ENCODE assay signal across 8 mouse cellular contexts in genomic region chr9:77377082-77377481, GRCm38 (mm10). TPM values are rescaled to one million over a fixed set of nuclear protein-coding genes. Genes with fewer than 3 reads are reported as not detected.
DNase-seq lines count a peak whose midpoint lies in the region; ATAC-seq and TF ChIP-seq lines count a peak whose summit lies in the region.

No protein-coding gene starts in this region.

- no peaks in the 10 kb centered on the region for H3K79me2 ChIP-seq in C2C12 (ENCODE audit: control insufficient read depth, insufficient read depth)

- no peak overlapping the region for H3ac ChIP-seq in C2C12 (ENCODE audit: control insufficient read depth, insufficient read length, low read depth)

- DNase-seq in heart, adult 18-20 months = peak; percentile 21 to 56
- DNase-seq in brain, embryonic 14.5 days (ENCODE audit: low read depth) = no peak
- DNase-seq in gastrocnemius, postnatal 10 days = peak; percentile 59
- peak; percentile 49 to 62 for DNase-seq in left cerebral cortex, adult 18-20 months (ENCODE audit: low spot score in 2 of 2)
- DNase-seq in right cerebral cortex, adult 2 months (ENCODE audit: low spot score in 2 of 2) = peak; percentile 48 to 52

- no peaks in the 10 kb centered on the region for H3K9me3 ChIP-seq in heart, embryonic 11.5 days (replicated peaks; ENCODE audit: control insufficient read depth, low read length)

- H3K27ac ChIP-seq in heart, embryonic 11.5 days (ENCODE audit: low read depth, low read length) = no peak overlapping the region

- no peaks in the 10 kb centered on the region for H3K79me3 ChIP-seq in C2C12 (ENCODE audit: low read depth)

- no peak for ATAC-seq in heart, embryonic 11.5 days (replicated peaks; ENCODE audit: insufficient number of reproducible peaks, low FRiP score, low TSS enrichment)
- no peak for ATAC-seq in erythroblast, adult 5-6 weeks (replicated peaks; ENCODE audit: low FRiP score, poor library complexity, severe bottlenecking)

- 60% methylated on average over 10 of the region's 10 CpGs for WGBS in heart, embryonic 11.5 days (ENCODE audit: insufficient replicate concordance)

- TF ChIP-seq POLR2A in brain, embryonic 14.5 days (IDR thresholded peaks at IDR 0.05; ENCODE audit: borderline replicate concordance, extremely low read depth, insufficient read depth, insufficient read length, poor library complexity, severe bottlenecking) = no peak

- H3K36me3 ChIP-seq in heart, embryonic 11.5 days (ENCODE audit: control insufficient read depth, insufficient read depth, low read length) = no peaks in the 10 kb centered on the region
- H3K36me3 ChIP-seq in C2C12 (ENCODE audit: control insufficient read depth, insufficient read depth) = no peaks in the 10 kb centered on the region

- peaks cover 5% of the 10 kb centered on the region; the same call in 1 of the 2 replicates for H3K4me1 ChIP-seq in heart, embryonic 11.5 days (ENCODE audit: control insufficient read depth, insufficient read depth, low read length)

- peak; percentile 68 for TF ChIP-seq CTCF in C2C12 (IDR thresholded peaks at IDR 0.05; ENCODE audit: control insufficient read depth, insufficient read depth, insufficient read length)
- peak; percentile 52 for TF ChIP-seq CTCF in brain, embryonic 14.5 days (IDR thresholded peaks at IDR 0.05; ENCODE audit: borderline replicate concordance, extremely low read depth, insufficient read depth, insufficient read length)

- no peak overlapping the region for H3K9ac ChIP-seq in heart, embryonic 11.5 days (ENCODE audit: low read depth, low read length)

- no peak overlapping the region for H3K4me2 ChIP-seq in heart, embryonic 11.5 days

- no peaks in the 10 kb centered on the region for H3K27me3 ChIP-seq in heart, embryonic 11.5 days (ENCODE audit: control insufficient read depth, insufficient read depth, low read length)
- H3K27me3 ChIP-seq in C2C12 (ENCODE audit: control insufficient read depth, insufficient read depth, insufficient read length) = no peaks in the 10 kb centered on the region

- H3K4me3 ChIP-seq in heart, embryonic 11.5 days (ENCODE audit: low read depth, low read length) = no peak overlapping the region
- H3K4me3 ChIP-seq in C2C12 (ENCODE audit: insufficient read depth, poor library complexity, severe bottlenecking) = no peak overlapping the region

TF ChIP-seq in C2C12, 6 proteins besides CTCF, POLR2A, EP300 and RAD21:
- TF ChIP-seq USF1 (IDR thresholded peaks at IDR 0.05; ENCODE audit: low read depth) (no peak), MYOG (IDR thresholded peaks at IDR 0.05; ENCODE audit: control insufficient read depth, extremely low read depth, insufficient read length) (no peak), MYOD1 (IDR thresholded peaks at IDR 0.05; ENCODE audit: control insufficient read depth, insufficient read length, low read depth) (no peak), FOSL1 (IDR thresholded peaks at IDR 0.05; ENCODE audit: insufficient read depth, low read length, poor library complexity, severe bottlenecking) (no peak), CEBPB (IDR thresholded peaks at IDR 0.05; ENCODE audit: low read depth) (no peak), MAX (IDR thresholded peaks at IDR 0.05) (no peak)

RNA-seq across cellular contexts. Expression of gene Mlip, which starts 24.3 kb away (rescaled TPM):
- total RNA-seq in heart, adult 18-20 months (2021) = 100 to 1,000 TPM; 154 to 164 TPM
- polyA plus RNA-seq in heart, embryonic 11.5 days (2014; fragmentation: Nextera tagmentation; extraction: Ambion mirVana) = 76.2 and 78.5 TPM in 2 replicates
- polyA plus RNA-seq in C2C12 (2012; fragmentation: generic; extraction: Trizol) = 0.02 TPM
- 1.4 and 1.8 TPM in 2 replicates for polyA plus RNA-seq in brain, embryonic 14.5 days (2012; rRNA removed)
- 100 to 1,000 TPM; 102 to 111 TPM for total RNA-seq in gastrocnemius, postnatal 10 days (2021)
- total RNA-seq in left cerebral cortex, adult 18-20 months (2021) = 100 to 1,000 TPM; 118 to 137 TPM
- not detected in 2 replicates for total RNA-seq in erythroblast, adult 5-6 weeks (2015; ENCODE audit: low replicate concordance)
- total RNA-seq in erythroblast, adult 5-6 weeks (2017; ENCODE audit: low replicate concordance) = not detected in 2 replicates

Comparison
In these comparisons a context has a peak if more than half of its experiments do, and no peak if none do; other contexts are left out.
1. RNA of gene Mlip, which starts 24.3 kb away (total RNA-seq): 154 to 164 TPM in heart, adult 18-20 months, 118 to 137 TPM in left cerebral cortex, adult 18-20 months and 102 to 111 TPM in gastrocnemius, postnatal 10 days; not detected in erythroblast, adult 5-6 weeks; every median in the first group is over 100 times any median in the second.